Mouse (Mus musculus): ENCODE results near the gene Gtf2h1.
"Not testable (repeated sequence)": the region's sequence is repeated elsewhere in the genome, so short reads cannot be mapped to it uniquely, and the experiment has no call there.

The Gtf2h1 gene

GRCm38 (mm10) chr7:46830799-46831590 lies 35.1 kb downstream of the Gtf2h1 start:
- no peak for DNase-seq (ENCODE audit: low read depth)

GRCm38 (mm10) chr7:46831693-46832092 lies 35.8 kb downstream of the Gtf2h1 start:
- DNase-seq (ENCODE audit: low read depth), result no peak

- DNase-seq (ENCODE audit: low read depth), result not testable (repeated sequence)
These were observed 36.4 kb downstream of the Gtf2h1 start for GRCm38 (mm10) chr7:46832112-46832810.

GRCm38 (mm10) chr7:46833266-46833665 lies 37.4 kb downstream of the Gtf2h1 start:
- peak; percentile 64 for DNase-seq (ENCODE audit: low read depth)

GRCm38 (mm10) chr7:46833670-46834255 lies 37.9 kb downstream of the Gtf2h1 start:
- peak; percentile 16 for DNase-seq (ENCODE audit: low read depth)

GRCm38 (mm10) chr7:46834994-46835610 lies 39.2 kb downstream of the Gtf2h1 start:
- peak; percentile 40 for DNase-seq (ENCODE audit: low read depth)

GRCm38 (mm10) chr7:46836357-46836756 lies 40.5 kb downstream of the Gtf2h1 start:
- DNase-seq (ENCODE audit: low read depth), result no peak

- no peak for DNase-seq (ENCODE audit: low read depth)
These were observed 41.2 kb downstream of the Gtf2h1 start for GRCm38 (mm10) chr7:46837073-46837472.

GRCm38 (mm10) chr7:46838104-46838671 lies 42.3 kb downstream of the Gtf2h1 start:
- DNase-seq (ENCODE audit: low read depth), result peak; percentile 77

- DNase-seq (ENCODE audit: low read depth), result peak; percentile 88
These were observed 43.0 kb downstream of the Gtf2h1 start for GRCm38 (mm10) chr7:46838891-46839302.

- DNase-seq (ENCODE audit: low read depth), result no peak
These were observed 43.5 kb downstream of the Gtf2h1 start for GRCm38 (mm10) chr7:46839446-46839845.

GRCm38 (mm10) chr7:46839861-46840260 lies 44.0 kb downstream of the Gtf2h1 start:
- no peak for DNase-seq (ENCODE audit: low read depth)

GRCm38 (mm10) chr7:46840326-46840725 lies 44.4 kb downstream of the Gtf2h1 start:
- no peak for DNase-seq (ENCODE audit: low read depth)

GRCm38 (mm10) chr7:46840787-46841525 lies 45.1 kb downstream of the Gtf2h1 start, which contains the start of gene Ldha:
Gene Ldha (plus strand): TSS chr7:46841475.
- DNase-seq (ENCODE audit: low read depth), result no peak

GRCm38 (mm10) chr7:46842278-46842677 lies 46.4 kb downstream of the Gtf2h1 start:
- no peak for DNase-seq (ENCODE audit: low read depth)

- no peak for DNase-seq (ENCODE audit: low read depth)
These were observed 47.7 kb downstream of the Gtf2h1 start for GRCm38 (mm10) chr7:46843576-46843975.

GRCm38 (mm10) chr7:46845211-46845977 lies 49.5 kb downstream of the Gtf2h1 start:
- peak; percentile 94 for DNase-seq (ENCODE audit: low read depth)

- DNase-seq (ENCODE audit: low read depth), result peak; percentile 58
These were observed 50.1 kb downstream of the Gtf2h1 start for GRCm38 (mm10) chr7:46845978-46846485.

GRCm38 (mm10) chr7:46846486-46847244 lies 50.8 kb downstream of the Gtf2h1 start:
- DNase-seq (ENCODE audit: low read depth), result peak; percentile 89

- no peak for DNase-seq (ENCODE audit: low read depth)
These were observed 53.4 kb downstream of the Gtf2h1 start for GRCm38 (mm10) chr7:46849287-46849686.

Data from NIH3T3 (cell line).